Mouse (Mus musculus) spleen, adult 2 months (tissue): Measurements from ENCODE around the gene Adgrf5.

Source experiments
- CTCF ChIP-seq: fragments of 200-500 bp; IDR thresholded peaks from 2 replicates; pipeline ENCODE4 v1.5.1; 2011; ENCODE audit warnings: mild to moderate bottlenecking, inconsistent platforms; ENCODE audit not compliant: insufficient read depth, insufficient read length, insufficient replicate concordance; ENCODE audit errors: extremely low read depth
- POLR2A ChIP-seq: fragments of 200-500 bp; IDR thresholded peaks from 2 replicates; pipeline ENCODE4 v1.6.1; 2011; ENCODE audit warnings: low read depth, low read length, inconsistent platforms

DNA sequence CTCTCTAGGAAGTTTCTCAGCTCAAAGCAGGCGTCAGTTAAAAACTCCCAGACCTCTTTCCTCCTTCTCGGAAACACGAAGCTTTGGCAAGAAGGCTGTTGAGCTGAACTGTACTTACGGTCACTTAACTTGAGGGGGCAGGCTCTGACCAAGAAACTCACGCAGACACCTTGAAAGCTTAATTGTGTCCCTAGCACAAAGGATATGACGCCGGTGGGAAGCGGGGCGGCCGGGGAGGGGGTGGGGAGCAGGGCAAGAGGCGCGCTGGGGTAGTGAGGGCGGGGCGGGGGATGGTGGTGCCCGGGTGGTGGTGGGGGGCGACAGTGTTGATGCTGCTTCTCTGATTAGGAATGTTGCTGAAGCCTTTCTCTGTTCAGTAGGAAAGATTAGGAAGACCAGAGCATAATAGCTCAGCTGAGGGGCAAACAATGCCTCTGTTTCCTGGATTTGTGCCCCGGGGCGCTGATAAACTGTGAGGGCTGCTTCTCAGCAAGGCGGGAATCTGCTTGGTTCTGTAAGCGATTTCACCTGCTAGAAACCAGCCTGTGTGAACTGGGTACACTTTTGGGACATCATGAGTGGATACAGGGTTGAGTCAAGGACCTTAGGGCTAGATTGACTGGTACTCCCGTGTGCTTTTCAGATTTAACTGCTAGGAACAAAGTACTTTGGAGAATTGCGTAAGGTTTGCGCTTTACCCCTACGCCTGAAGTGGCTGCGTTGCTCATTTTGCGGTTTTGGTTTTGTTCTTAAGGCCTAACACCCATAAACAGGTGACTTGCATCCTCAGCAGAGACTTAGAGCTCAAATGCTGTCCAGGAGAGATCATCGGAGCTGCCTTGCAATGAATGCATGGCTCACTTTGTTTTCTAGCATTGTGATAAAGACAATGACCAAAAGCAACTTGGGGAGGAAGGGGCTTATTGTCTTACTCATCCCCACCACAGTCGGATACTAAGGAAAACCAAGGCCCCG, 33.2 kb upstream of the Adgrf5 start:
- TF ChIP-seq CTCF (peak; percentile 35; the same call in 1 of the 2 replicates), POLR2A (no peak)
